Comparison of ENCODE assay signal across 8 mouse cellular contexts in the genomic region with DNA sequence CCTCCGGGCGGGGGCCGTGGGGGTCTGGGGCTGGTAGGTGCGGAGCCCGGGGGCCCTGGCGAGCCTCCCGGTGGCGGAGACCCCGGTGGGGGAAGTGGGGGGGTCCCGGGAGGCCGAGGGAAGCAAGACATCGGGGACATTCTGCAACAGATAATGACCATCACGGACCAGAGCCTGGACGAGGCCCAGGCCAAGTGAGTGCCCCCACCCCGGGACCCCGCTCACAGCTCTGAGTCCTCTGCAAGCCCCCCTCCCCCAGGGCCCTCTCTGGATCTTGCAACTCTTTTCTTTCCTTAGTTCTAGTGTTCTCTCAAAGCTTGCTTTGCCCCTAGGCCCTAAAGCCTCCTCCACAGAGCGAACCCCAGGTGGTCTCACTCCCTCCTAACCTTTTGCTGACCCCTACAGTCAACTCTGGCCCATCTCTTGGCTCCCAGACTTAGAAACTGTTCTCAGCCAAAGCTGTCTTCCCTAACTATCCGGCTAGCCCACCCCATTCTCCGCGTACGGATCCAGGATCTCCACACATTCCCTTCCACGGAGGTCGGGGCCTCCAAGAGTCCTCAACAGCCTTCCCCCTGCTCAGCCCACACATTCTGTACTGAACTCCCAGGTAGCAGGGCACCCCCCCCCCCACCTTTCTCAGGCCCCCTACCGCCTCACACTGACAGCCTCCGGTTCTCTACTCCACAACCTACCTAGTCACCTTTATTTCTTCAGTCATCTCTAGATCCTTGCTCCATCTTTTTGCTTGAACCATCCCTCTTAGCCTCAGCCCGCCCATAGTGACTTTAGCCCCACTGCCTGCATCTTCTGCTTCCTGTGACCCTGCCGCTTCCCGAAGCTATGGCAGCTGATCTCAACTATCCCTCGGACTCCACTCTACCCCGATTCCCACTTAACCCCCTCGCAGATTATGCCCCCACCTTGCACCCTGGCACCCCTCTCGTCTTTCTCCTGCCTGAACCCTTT. TPM values are rescaled to one million over a fixed set of nuclear protein-coding genes. Genes with fewer than 3 reads are reported as not detected.
A peak's percentile ranks its signal among the peaks of the same experiment; 100 is the strongest.
DNase-seq lines count a peak whose midpoint lies in the region; ATAC-seq and TF ChIP-seq lines count a peak whose summit lies in the region.

No protein-coding gene starts in this region.

- H3K4me1 ChIP-seq in spleen, adult 2 months (ENCODE audit: control insufficient read depth, insufficient read depth, insufficient read length): peaks cover 11% of the 10 kb centered on the region; the same call in 1 of the 2 replicates
- peaks cover 25% of the 10 kb centered on the region for H3K4me1 ChIP-seq in forebrain, embryonic 14.5 days (ENCODE audit: control insufficient read depth, insufficient read depth, low read length)
- H3K4me1 ChIP-seq in kidney, embryonic 16.5 days (ENCODE audit: insufficient read depth, low read length): peaks cover 84% of the 10 kb centered on the region

- peak; percentile 20 for ATAC-seq in forebrain, embryonic 14.5 days
- peak; percentile 2; the same call in 1 of the 2 replicates for ATAC-seq in kidney, embryonic 16.5 days (ENCODE audit: low FRiP score, low TSS enrichment)
- ATAC-seq in megakaryocyte-erythroid progenitor cell, adult 5-6 weeks (replicated peaks; ENCODE audit: low FRiP score, low TSS enrichment, poor library complexity, severe bottlenecking): no peak

- DNase-seq in spleen, adult 2 months (ENCODE audit: low read depth in 1 of 2, low spot score in 2 of 2): no peak
- no peak for DNase-seq in spleen, adult 18-20 months
- peak; percentile 62 for DNase-seq in brain, embryonic 14.5 days (ENCODE audit: low read depth)
- DNase-seq in forebrain, embryonic 14.5 days (ENCODE audit: low spot score): peak; percentile 35
- DNase-seq in mesoderm, embryonic 11.5 days (ENCODE audit: low read depth, low spot score): peak; percentile 51
- DNase-seq in gastrocnemius, postnatal 36 days: no peak

- no peaks in the 10 kb centered on the region for H3K9me3 ChIP-seq in forebrain, embryonic 14.5 days (replicated peaks; ENCODE audit: control insufficient read depth, low read length)
- no peaks in the 10 kb centered on the region for H3K9me3 ChIP-seq in kidney, embryonic 16.5 days (ENCODE audit: low read length)

- peak overlapping the region; percentile 82 for H3K4me3 ChIP-seq in spleen, adult 2 months (ENCODE audit: extremely low read depth, insufficient read depth, insufficient read length)
- H3K4me3 ChIP-seq in forebrain, embryonic 14.5 days (ENCODE audit: low read depth, low read length): peak overlapping the region; percentile 86
- H3K4me3 ChIP-seq in kidney, embryonic 16.5 days (ENCODE audit: low read length): peak overlapping the region; percentile 88

- TF ChIP-seq POLR2A in spleen, adult 2 months (IDR thresholded peaks at IDR 0.05; ENCODE audit: low read depth, low read length): no peak
- TF ChIP-seq POLR2A in brain, embryonic 14.5 days (IDR thresholded peaks at IDR 0.05; ENCODE audit: borderline replicate concordance, extremely low read depth, insufficient read depth, insufficient read length, poor library complexity, severe bottlenecking): no peak

- no peaks in the 10 kb centered on the region for H3K27me3 ChIP-seq in spleen, adult 2 months (ENCODE audit: control insufficient read depth, insufficient read depth, low read length)
- no peaks in the 10 kb centered on the region for H3K27me3 ChIP-seq in forebrain, embryonic 14.5 days (replicated peaks; ENCODE audit: control insufficient read depth, insufficient read depth, low read length)
- no peaks in the 10 kb centered on the region for H3K27me3 ChIP-seq in kidney, embryonic 16.5 days (ENCODE audit: insufficient read depth, low read length)

- H3K4me2 ChIP-seq in forebrain, embryonic 14.5 days (ENCODE audit: low read length): peak overlapping the region; percentile 84
- H3K4me2 ChIP-seq in kidney, embryonic 16.5 days (replicated peaks; ENCODE audit: low read depth, low read length): peak overlapping the region; percentile 95

- WGBS in spleen, adult 2 months: 7% methylated on average over 31 of the region's 32 CpGs
- WGBS in forebrain, embryonic 14.5 days: 1% methylated on average over 29 of the region's 32 CpGs
- under 1% methylated on average over 24 of the region's 32 CpGs for WGBS in kidney, embryonic 16.5 days

- peaks cover 28% of the 10 kb centered on the region for H3K36me3 ChIP-seq in spleen, adult 2 months (ENCODE audit: control insufficient read depth, insufficient read depth, low read length)
- H3K36me3 ChIP-seq in forebrain, embryonic 14.5 days (ENCODE audit: control insufficient read depth, insufficient read depth, low read length): peaks cover 22% of the 10 kb centered on the region
- peaks cover 19% of the 10 kb centered on the region for H3K36me3 ChIP-seq in kidney, embryonic 16.5 days (ENCODE audit: insufficient read depth, low read length)

- intact Hi-C loops in gastrocnemius, postnatal 36 days (cut with DNase I): loop anchor here (10.0 kb wide), 1 partner anchor 652 kb away; a partner anchor contains a TSS

- peak overlapping the region; percentile 49; the same call in 1 of the 2 replicates for H3K27ac ChIP-seq in spleen, adult 2 months (ENCODE audit: insufficient read depth, low read length)
- H3K27ac ChIP-seq in forebrain, embryonic 14.5 days (ENCODE audit: low read depth, low read length): peak overlapping the region; percentile 98
- H3K27ac ChIP-seq in kidney, embryonic 16.5 days (ENCODE audit: low read length): peak overlapping the region; percentile 100

- H3K9ac ChIP-seq in forebrain, embryonic 14.5 days (ENCODE audit: low read length): peak overlapping the region; percentile 99
- H3K9ac ChIP-seq in kidney, embryonic 16.5 days (replicated peaks; ENCODE audit: low read length): peak overlapping the region; percentile 99

- TF ChIP-seq CTCF in spleen, adult 2 months (IDR thresholded peaks at IDR 0.05; ENCODE audit: extremely low read depth, insufficient read depth, insufficient read length, insufficient replicate concordance): no peak
- no peak for TF ChIP-seq CTCF in brain, embryonic 14.5 days (IDR thresholded peaks at IDR 0.05; ENCODE audit: borderline replicate concordance, extremely low read depth, insufficient read depth, insufficient read length)

RNA-seq across cellular contexts. Expression of a gene that starts 1.8 kb away (rescaled TPM):
- 60.4 and 69.5 TPM in 2 replicates for polyA plus RNA-seq in spleen, adult 2 months (2012; rRNA removed)
- 107 and 115 TPM in 2 replicates for polyA plus RNA-seq in brain, embryonic 14.5 days (2012; rRNA removed)
- 6.4 and 9.6 TPM in 2 replicates for polyA plus RNA-seq in forebrain, embryonic 14.5 days (2014; fragmentation: Nextera tagmentation; extraction: Ambion mirVana)
- polyA plus RNA-seq in kidney, embryonic 16.5 days (2015; fragmentation: Nextera tagmentation; extraction: Ambion mirVana): 13.1 and 15.6 TPM in 2 replicates
- total RNA-seq in megakaryocyte-erythroid progenitor cell, adult 5-6 weeks (2014; fragmentation: Nextera tagmentation): 31.1 and 31.3 TPM in 2 replicates
- 23.2 and 31.1 TPM in 2 replicates for total RNA-seq in megakaryocyte-erythroid progenitor cell, adult 5-6 weeks (2017)
- 10 to 100 TPM; 12.1 to 13.9 TPM for total RNA-seq in gastrocnemius, postnatal 36 days (2021)

RNA-seq across cellular contexts. Expression of a gene that starts 3.3 kb away (rescaled TPM):
- polyA plus RNA-seq in spleen, adult 2 months (2012; rRNA removed): 68.8 and 91.0 TPM in 2 replicates
- 2.0 and 3.0 TPM in 2 replicates for polyA plus RNA-seq in brain, embryonic 14.5 days (2012; rRNA removed)
- polyA plus RNA-seq in forebrain, embryonic 14.5 days (2014; fragmentation: Nextera tagmentation; extraction: Ambion mirVana): 3.7 and 4.5 TPM in 2 replicates
- 21.5 and 25.6 TPM in 2 replicates for polyA plus RNA-seq in kidney, embryonic 16.5 days (2015; fragmentation: Nextera tagmentation; extraction: Ambion mirVana)
- 28.0 and 33.0 TPM in 2 replicates for total RNA-seq in megakaryocyte-erythroid progenitor cell, adult 5-6 weeks (2014; fragmentation: Nextera tagmentation)
- total RNA-seq in megakaryocyte-erythroid progenitor cell, adult 5-6 weeks (2017): 7.8 and 11.2 TPM in 2 replicates
- total RNA-seq in gastrocnemius, postnatal 36 days (2021): 1 to 10 TPM; 1.9 to 2.8 TPM

RNA-seq across cellular contexts. Expression of a gene that starts 4.8 kb away (rescaled TPM):
- 5.2 and 5.3 TPM in 2 replicates for polyA plus RNA-seq in spleen, adult 2 months (2012; rRNA removed)
- 5.1 and 9.0 TPM in 2 replicates for polyA plus RNA-seq in brain, embryonic 14.5 days (2012; rRNA removed)
- 1.1 and 1.5 TPM in 2 replicates for polyA plus RNA-seq in forebrain, embryonic 14.5 days (2014; fragmentation: Nextera tagmentation; extraction: Ambion mirVana)
- 8.8 and 16.8 TPM in 2 replicates for polyA plus RNA-seq in kidney, embryonic 16.5 days (2015; fragmentation: Nextera tagmentation; extraction: Ambion mirVana)
- total RNA-seq in megakaryocyte-erythroid progenitor cell, adult 5-6 weeks (2014; fragmentation: Nextera tagmentation): 2.6 and 6.6 TPM in 2 replicates
- total RNA-seq in megakaryocyte-erythroid progenitor cell, adult 5-6 weeks (2017): 0.57 TPM in 1 of 2 replicates, not detected in the other
- total RNA-seq in gastrocnemius, postnatal 36 days (2021): under 1 TPM in 1 of 2 experiments, not detected in 1; 0.28 TPM

RNA-seq across cellular contexts. Expression of a gene that starts 10.6 kb away (rescaled TPM):
- polyA plus RNA-seq in spleen, adult 2 months (2012; rRNA removed): 54.1 and 61.8 TPM in 2 replicates
- 189 and 227 TPM in 2 replicates for polyA plus RNA-seq in brain, embryonic 14.5 days (2012; rRNA removed)
- polyA plus RNA-seq in forebrain, embryonic 14.5 days (2014; fragmentation: Nextera tagmentation; extraction: Ambion mirVana): 222 TPM in 2 replicates
- polyA plus RNA-seq in kidney, embryonic 16.5 days (2015; fragmentation: Nextera tagmentation; extraction: Ambion mirVana): 185 and 190 TPM in 2 replicates
- total RNA-seq in megakaryocyte-erythroid progenitor cell, adult 5-6 weeks (2014; fragmentation: Nextera tagmentation): 46.9 and 66.2 TPM in 2 replicates
- 13.4 and 20.0 TPM in 2 replicates for total RNA-seq in megakaryocyte-erythroid progenitor cell, adult 5-6 weeks (2017)
- total RNA-seq in gastrocnemius, postnatal 36 days (2021): 10 to 100 TPM; 17.3 to 18.0 TPM

RNA-seq across cellular contexts. Expression of a gene that starts 11.2 kb away (rescaled TPM):
- polyA plus RNA-seq in spleen, adult 2 months (2012; rRNA removed): 156 and 187 TPM in 2 replicates
- 251 and 279 TPM in 2 replicates for polyA plus RNA-seq in brain, embryonic 14.5 days (2012; rRNA removed)
- polyA plus RNA-seq in forebrain, embryonic 14.5 days (2014; fragmentation: Nextera tagmentation; extraction: Ambion mirVana): 88.6 and 106 TPM in 2 replicates
- polyA plus RNA-seq in kidney, embryonic 16.5 days (2015; fragmentation: Nextera tagmentation; extraction: Ambion mirVana): 81.8 and 83.1 TPM in 2 replicates
- total RNA-seq in megakaryocyte-erythroid progenitor cell, adult 5-6 weeks (2014; fragmentation: Nextera tagmentation): 76.3 and 104 TPM in 2 replicates
- 19.0 and 51.2 TPM in 2 replicates for total RNA-seq in megakaryocyte-erythroid progenitor cell, adult 5-6 weeks (2017)
- 10 to 100 TPM; 61.5 to 63.2 TPM for total RNA-seq in gastrocnemius, postnatal 36 days (2021)

Comparison
In these comparisons a context has a peak if more than half of its experiments do, and no peak if none do; other contexts are left out.
1. DNase-seq: peak in brain, embryonic 14.5 days (single experiment), forebrain, embryonic 14.5 days (single experiment) and mesoderm, embryonic 11.5 days (single experiment); none in spleen, adult 2 months (0 of 2), spleen, adult 18-20 months (0 of 2) and gastrocnemius, postnatal 36 days (0 of 2).
2. H3K27ac ChIP-seq: peak in every context shown above with its lines; median percentile 100 in kidney, embryonic 16.5 days; 98 in forebrain, embryonic 14.5 days; 49 in spleen, adult 2 months.
3. Peak in every context shown above with its lines, with median percentiles within 50 percentile points of each other: H3K4me3 ChIP-seq.